Mouse (Mus musculus) embryonic facial prominence, embryonic 11.5 days (tissue): ENCODE measurements around the gene Hivep2. TPM values are rescaled to one million over a fixed set of nuclear protein-coding genes. Genes with fewer than 3 reads are reported as not detected.
A peak's percentile ranks its signal among the peaks of the same experiment; 100 is the strongest.

ENCODE experiments used
- ATAC-seq: fragments of 200-750 bp; cut with Nextera tagmentation; replicated peaks from 2 replicates; pipeline ENCODE4 v1.8.0; 2017; ENCODE audit warnings: low read depth; ENCODE audit not compliant: insufficient number of reproducible peaks, low FRiP score, low TSS enrichment
- DNase-seq: peaks from one replicate; pipeline ENCODE4 v3.0.0-alpha.2; 2015; ENCODE audit warnings: low spot score
- H3K27ac ChIP-seq: fragments of 300-500 bp; sonication (generic); replicated peaks from 2 replicates; pipeline ENCODE4 v1.5.1; 2014; ENCODE audit warnings: mild to moderate bottlenecking, low read depth, low read length, control low read depth
- H3K27me3 ChIP-seq: fragments of 300-500 bp; sonication (generic); 2 replicates; pipeline ENCODE4 v1.6.1; 2014; ENCODE audit warnings: mild to moderate bottlenecking, low read length, moderate library complexity, mixed read lengths; ENCODE audit not compliant: control insufficient read depth, insufficient read depth
- H3K36me3 ChIP-seq: fragments of 300-500 bp; sonication (generic); replicated peaks from 2 replicates; pipeline ENCODE4 v1.6.1; 2014; ENCODE audit warnings: low read depth, mild to moderate bottlenecking, low read length, moderate library complexity, mixed read lengths; ENCODE audit not compliant: control insufficient read depth, insufficient read depth
- H3K4me1 ChIP-seq: fragments of 300-500 bp; sonication (generic); 2 replicates; pipeline ENCODE4 v1.6.1; 2014; ENCODE audit warnings: low read length, mixed read lengths; ENCODE audit not compliant: control insufficient read depth, insufficient read depth
- H3K4me2 ChIP-seq: fragments of 300-500 bp; sonication (generic); 2 replicates; pipeline ENCODE4 v1.6.1; 2014; ENCODE audit warnings: low read depth, mild to moderate bottlenecking, control low read depth, low read length, moderate library complexity
- H3K4me3 ChIP-seq: fragments of 300-500 bp; sonication (generic); 2 replicates; pipeline ENCODE4 v1.5.1; 2014; ENCODE audit warnings: low read depth, low read length, control low read depth
- H3K9ac ChIP-seq: fragments of 300-500 bp; sonication (generic); replicated peaks from 2 replicates; pipeline ENCODE4 v1.6.1; 2014; ENCODE audit warnings: mild to moderate bottlenecking, control low read depth, low read length
- H3K9me3 ChIP-seq: fragments of 300-500 bp; sonication (generic); replicated peaks from 2 replicates; pipeline ENCODE4 v1.6.1; 2016; ENCODE audit warnings: mild to moderate bottlenecking, low read length, inconsistent platforms, mixed read lengths; ENCODE audit not compliant: control insufficient read depth
- WGBS: fragments of 180-500 bp; shearing (Covaris S2); extraction: QIAGEN DNeasy Blood & Tissue Kit; methylation state at CpG from one replicate; pipeline ENCODE4 v1.1.7; 2014; 5-methylcytosine and 5-hydroxymethylcytosine counted together
- polyA plus RNA-seq: library from polyadenylated mRNA; unstranded; fragments of >200 nt; fragmentation: Nextera tagmentation; extraction: Ambion mirVana; gene quantifications from 2 replicates; pipeline ENCODE4 v1.2.1, GENCODE M21; 2014

Gene Hivep2
- polyA plus RNA-seq, 1 experiment from 2014 or later: 4.4 TPM

DNA sequence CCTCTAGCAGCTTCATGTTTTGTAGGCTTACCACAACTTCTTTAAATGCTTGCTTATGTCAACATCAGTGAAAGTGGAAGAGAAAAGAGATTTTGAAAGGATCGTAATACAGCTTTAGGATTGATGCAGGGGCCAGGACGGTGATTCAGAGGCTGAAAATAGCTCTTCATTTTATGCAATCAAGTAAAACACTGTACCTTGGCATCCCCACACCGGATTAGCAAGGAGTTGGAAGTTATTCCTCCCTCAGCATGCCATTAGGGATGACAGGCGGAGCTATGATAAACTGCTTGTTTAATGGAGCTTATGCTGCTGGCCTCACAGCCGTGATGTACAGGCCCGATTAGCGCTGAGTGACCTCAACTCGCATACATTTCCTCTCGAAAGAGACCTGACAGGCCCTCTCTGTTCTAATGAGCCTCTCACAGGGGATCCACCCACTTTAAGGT, 89.7 kb downstream of the Hivep2 start:
- 36% methylated on average over 9 of the region's 9 CpGs for WGBS
- H3K27ac ChIP-seq: no peak overlapping the region
- ATAC-seq: no peak
- no peak overlapping the region for H3K9ac ChIP-seq
- H3K4me3 ChIP-seq: no peak overlapping the region
- 0 out of 2 replicates have a peak, but pooled peaks cover 3% of the 10 kb centered on the region for H3K4me1 ChIP-seq
- no peaks in the 10 kb centered on the region for H3K9me3 ChIP-seq
- no peaks in the 10 kb centered on the region for H3K27me3 ChIP-seq
- DNase-seq: peak; percentile 26
- H3K36me3 ChIP-seq: no peaks in the 10 kb centered on the region
- H3K4me2 ChIP-seq: no peak overlapping the region

GRCm38 (mm10) chr10:14056057-14056456, 90.2 kb downstream of the Hivep2 start:
- DNase-seq (no peak), ATAC-seq (no peak)
- WGBS: 78% methylated on average over 4 of the region's 4 CpGs
- Histone ChIP-seq H3K4me2 (no peak overlapping the region), H3K9me3 (no peaks in the 10 kb centered on the region), H3K9ac (no peak overlapping the region), H3K4me3 (no peak overlapping the region), H3K4me1 (0 out of 2 replicates have a peak, but pooled peaks cover 3% of the 10 kb centered on the region), H3K27me3 (no peaks in the 10 kb centered on the region), H3K27ac (no peak overlapping the region), H3K36me3 (no peaks in the 10 kb centered on the region)

- peak; percentile 18 for DNase-seq
- H3K27ac ChIP-seq: no peak overlapping the region
These were observed 90.9 kb downstream of the Hivep2 start for GRCm38 (mm10) chr10:14056584-14057451.

GRCm38 (mm10) chr10:14057841-14058605, 92.1 kb downstream of the Hivep2 start:
- Histone ChIP-seq H3K4me2 (no peak overlapping the region), H3K4me3 (no peak overlapping the region), H3K27me3 (no peaks in the 10 kb centered on the region), H3K27ac (no peak overlapping the region), H3K4me1 (0 out of 2 replicates have a peak, but pooled peaks cover 3% of the 10 kb centered on the region), H3K9ac (no peak overlapping the region), H3K9me3 (no peaks in the 10 kb centered on the region), H3K36me3 (no peaks in the 10 kb centered on the region)
- WGBS: 90% methylated on average over 11 of the region's 11 CpGs
- ATAC-seq (no peak), DNase-seq (no peak)

More at GRCm38 (mm10) chr10:14056584-14057451, 90.9 kb downstream of the Hivep2 start:
- Histone ChIP-seq H3K36me3 (no peaks in the 10 kb centered on the region), H3K9me3 (no peaks in the 10 kb centered on the region), H3K4me1 (0 out of 2 replicates have a peak, but pooled peaks cover 3% of the 10 kb centered on the region), H3K27me3 (no peaks in the 10 kb centered on the region), H3K4me3 (no peak overlapping the region), H3K9ac (no peak overlapping the region), H3K4me2 (no peak overlapping the region)
- WGBS: 41% methylated on average over 8 of the region's 8 CpGs
- ATAC-seq: peak; percentile 84

- Histone ChIP-seq H3K9ac (no peak overlapping the region), H3K27ac (no peak overlapping the region), H3K36me3 (no peaks in the 10 kb centered on the region), H3K27me3 (no peaks in the 10 kb centered on the region), H3K9me3 (no peaks in the 10 kb centered on the region), H3K4me2 (no peak overlapping the region), H3K4me1 (0 out of 2 replicates have a peak, but pooled peaks cover 3% of the 10 kb centered on the region), H3K4me3 (no peak overlapping the region)
- DNase-seq (no peak), ATAC-seq (no peak)
- 81% methylated on average over 2 of the region's 2 CpGs for WGBS
These were observed 92.9 kb downstream of the Hivep2 start for GRCm38 (mm10) chr10:14058742-14059141.

DNA sequence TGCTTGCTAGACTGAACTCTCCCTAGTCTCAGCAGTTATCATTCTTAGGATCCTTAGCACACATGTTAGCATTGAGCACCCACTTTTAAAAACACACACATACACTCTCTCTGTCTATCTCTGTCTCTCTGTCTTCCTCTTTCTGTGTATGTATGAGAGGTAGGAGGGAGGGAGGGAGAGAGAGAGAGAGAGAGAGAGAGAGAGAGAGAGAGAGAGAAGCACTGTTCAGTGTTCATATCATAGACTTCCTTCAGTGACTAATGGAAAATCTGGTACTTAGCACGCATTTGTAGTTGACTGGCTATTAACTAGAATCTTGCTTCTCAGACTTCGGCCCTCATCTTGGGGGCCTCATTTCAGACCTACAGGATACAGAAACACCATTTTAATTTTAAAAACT, 93.7 kb downstream of the Hivep2 start:
- Histone ChIP-seq H3K27me3 (no peaks in the 10 kb centered on the region), H3K9me3 (no peaks in the 10 kb centered on the region), H3K4me3 (no peak overlapping the region), H3K4me1 (0 out of 2 replicates have a peak, but pooled peaks cover 3% of the 10 kb centered on the region), H3K27ac (no peak overlapping the region), H3K9ac (no peak overlapping the region), H3K36me3 (no peaks in the 10 kb centered on the region), H3K4me2 (no peak overlapping the region)
- DNase-seq (no peak), ATAC-seq (no peak)
- 93% methylated on average over 2 of the region's 2 CpGs for WGBS

GRCm38 (mm10) chr10:14060302-14060701, 94.4 kb downstream of the Hivep2 start:
- WGBS: 81% methylated on average over 2 of the region's 2 CpGs
- no peak overlapping the region for H3K27ac ChIP-seq
- ATAC-seq (no peak), DNase-seq (no peak)
- no peak overlapping the region for H3K4me2 ChIP-seq
- H3K27me3 ChIP-seq: no peaks in the 10 kb centered on the region
- H3K4me3 ChIP-seq: no peak overlapping the region
- 0 out of 2 replicates have a peak, but pooled peaks cover 3% of the 10 kb centered on the region for H3K4me1 ChIP-seq
- no peaks in the 10 kb centered on the region for H3K9me3 ChIP-seq
- no peak overlapping the region for H3K9ac ChIP-seq
- no peaks in the 10 kb centered on the region for H3K36me3 ChIP-seq
